Comparison of ENCODE assay signal across 23 mouse cellular contexts in the genomic region with DNA sequence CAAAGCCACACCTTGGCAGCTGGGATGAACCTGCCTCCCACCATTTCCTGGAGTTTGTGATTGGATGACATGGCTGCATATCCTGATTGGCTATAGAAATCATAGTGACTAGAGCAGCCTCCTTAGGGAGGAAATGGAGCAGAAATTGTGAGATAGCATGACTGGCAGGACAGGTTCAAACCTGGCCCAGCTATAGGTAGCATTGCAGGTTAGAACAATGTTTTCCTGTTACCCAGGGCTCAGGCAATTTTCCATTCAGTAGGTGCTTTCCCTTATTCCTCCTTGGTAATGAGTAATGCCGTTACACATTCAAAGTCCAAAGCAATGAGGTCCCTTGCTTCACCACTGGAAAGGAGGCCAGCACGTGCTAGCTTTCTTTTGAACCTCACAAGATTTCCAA. TPM values are rescaled to one million over a fixed set of nuclear protein-coding genes. Genes with fewer than 3 reads are reported as not detected.
A peak's percentile ranks its signal among the peaks of the same experiment; 100 is the strongest.
DNase-seq lines count a peak whose midpoint lies in the region; ATAC-seq and TF ChIP-seq lines count a peak whose summit lies in the region.
"Had no signal": no experiment of that assay in that cellular context is flagged by ENCODE, and none has a peak within 500 bp of the region (broad histone marks: within the 10 kb centered on the region; RNA-seq: fewer than 3 reads in every experiment).

No protein-coding gene starts in this region.

- DNase-seq in kidney, postnatal 36 days, result peak; percentile 6 to 18
- DNase-seq in kidney, postnatal 14 days, result no peak
- DNase-seq in layer of hippocampus, adult 9-10 months (ENCODE audit: low spot score), result no peak
- no peak for DNase-seq in limb, embryonic 10.5 days (ENCODE audit: low spot score)
- DNase-seq: adrenal gland, adult 2 months; adrenal gland, postnatal 14 days; B cell, adult 2 months; cerebellum, adult 11 months; cerebellum, adult 2 months; cerebellum, adult 9-11 months; cerebellum, postnatal 25 days; gastrocnemius, postnatal 25 days; heart, adult 2 months had no signal

- no peaks in the 10 kb centered on the region for H3K4me1 ChIP-seq in intestine, embryonic 16.5 days (ENCODE audit: control insufficient read depth, insufficient read depth, low read length)
- no peaks in the 10 kb centered on the region for H3K4me1 ChIP-seq in intestine, embryonic 15.5 days (replicated peaks)
- H3K4me1 ChIP-seq in intestine, postnatal 0 days (replicated peaks; ENCODE audit: control insufficient read depth, insufficient read depth, low read length), result no peaks in the 10 kb centered on the region
- H3K4me1 ChIP-seq in limb, embryonic 10.5 days, result no peaks in the 10 kb centered on the region
- H3K4me1 ChIP-seq: embryonic facial prominence, embryonic 13.5 days; forebrain, embryonic 12.5 days; forebrain, embryonic 15.5 days; heart, embryonic 10.5 days; heart, embryonic 13.5 days; hindbrain, embryonic 12.5 days; hindbrain, embryonic 15.5 days had no signal

- H3K27me3 ChIP-seq in intestine, embryonic 16.5 days (replicated peaks; ENCODE audit: control insufficient read depth, insufficient read depth, low read length), result no peaks in the 10 kb centered on the region
- no peaks in the 10 kb centered on the region for H3K27me3 ChIP-seq in intestine, embryonic 15.5 days (replicated peaks)
- H3K27me3 ChIP-seq in intestine, postnatal 0 days (replicated peaks; ENCODE audit: control insufficient read depth, insufficient read depth, low read length), result no peaks in the 10 kb centered on the region
- no peaks in the 10 kb centered on the region for H3K27me3 ChIP-seq in limb, embryonic 10.5 days (ENCODE audit: low read depth, poor library complexity, severe bottlenecking)
- H3K27me3 ChIP-seq: embryonic facial prominence, embryonic 13.5 days; forebrain, embryonic 12.5 days; forebrain, embryonic 15.5 days; heart, embryonic 13.5 days; hindbrain, embryonic 12.5 days; hindbrain, embryonic 15.5 days had no signal

- no peak for TF ChIP-seq CTCF in intestine, postnatal 0 days (IDR thresholded peaks at IDR 0.05; ENCODE audit: low read depth)

- no peaks in the 10 kb centered on the region for H3K9me3 ChIP-seq in intestine, embryonic 16.5 days (ENCODE audit: control insufficient read depth, low read length)
- H3K9me3 ChIP-seq in intestine, embryonic 15.5 days, result no peaks in the 10 kb centered on the region
- H3K9me3 ChIP-seq in intestine, postnatal 0 days (ENCODE audit: control insufficient read depth), result peaks cover under 1% of the 10 kb centered on the region; the same call in 1 of the 2 replicates
- no peaks in the 10 kb centered on the region; the same call in 1 of the 2 replicates for H3K9me3 ChIP-seq in limb, embryonic 10.5 days (replicated peaks)

- no peak overlapping the region for H3K27ac ChIP-seq in intestine, embryonic 16.5 days (ENCODE audit: low read length)
- H3K27ac ChIP-seq in intestine, embryonic 15.5 days, result no peak overlapping the region
- no peak overlapping the region for H3K27ac ChIP-seq in intestine, postnatal 0 days (ENCODE audit: low read depth, low read length)
- H3K27ac ChIP-seq in limb, embryonic 10.5 days, result no peak overlapping the region
- H3K27ac ChIP-seq: embryonic facial prominence, embryonic 13.5 days; forebrain, embryonic 12.5 days; forebrain, embryonic 15.5 days; heart, adult 2 months; heart, embryonic 10.5 days; heart, embryonic 13.5 days; hindbrain, embryonic 12.5 days; hindbrain, embryonic 15.5 days had no signal

- no peak overlapping the region for H3K4me3 ChIP-seq in intestine, embryonic 16.5 days (ENCODE audit: low read length)
- no peak overlapping the region for H3K4me3 ChIP-seq in intestine, embryonic 15.5 days (replicated peaks)
- no peak overlapping the region for H3K4me3 ChIP-seq in intestine, postnatal 0 days (ENCODE audit: low read depth, low read length)
- no peak overlapping the region for H3K4me3 ChIP-seq in limb, embryonic 10.5 days
- H3K4me3 ChIP-seq: embryonic facial prominence, embryonic 13.5 days; forebrain, embryonic 12.5 days; forebrain, embryonic 15.5 days; heart, adult 2 months; heart, embryonic 10.5 days; heart, embryonic 13.5 days; hindbrain, embryonic 12.5 days; hindbrain, embryonic 15.5 days had no signal

- H3K36me3 ChIP-seq in intestine, embryonic 16.5 days (ENCODE audit: control insufficient read depth, insufficient read depth, low read length), result peaks cover 6% of the 10 kb centered on the region
- H3K36me3 ChIP-seq in intestine, embryonic 15.5 days, result peaks cover 7% of the 10 kb centered on the region
- H3K36me3 ChIP-seq in intestine, postnatal 0 days (ENCODE audit: control insufficient read depth, insufficient read depth), result peaks cover 20% of the 10 kb centered on the region
- peaks cover 29% of the 10 kb centered on the region for H3K36me3 ChIP-seq in limb, embryonic 10.5 days

- ATAC-seq in intestine, embryonic 16.5 days, result peak; percentile 52
- ATAC-seq in intestine, embryonic 15.5 days, result no peak
- peak; percentile 87 for ATAC-seq in intestine, postnatal 0 days
- ATAC-seq: forebrain, embryonic 15.5 days had no signal

- 83% methylated on average over 2 of the region's 2 CpGs for WGBS in intestine, embryonic 16.5 days
- 88% methylated on average over 2 of the region's 2 CpGs for WGBS in intestine, embryonic 15.5 days
- WGBS in intestine, postnatal 0 days, result 51% methylated on average over 2 of the region's 2 CpGs
- 91% methylated on average over 2 of the region's 2 CpGs for WGBS in limb, embryonic 10.5 days

- no peak overlapping the region for H3K4me2 ChIP-seq in intestine, embryonic 16.5 days (ENCODE audit: low read depth, low read length)
- H3K4me2 ChIP-seq in intestine, embryonic 15.5 days (replicated peaks), result no peak overlapping the region
- H3K4me2 ChIP-seq in intestine, postnatal 0 days (replicated peaks; ENCODE audit: low read depth), result no peak overlapping the region
- H3K4me2 ChIP-seq: embryonic facial prominence, embryonic 13.5 days; forebrain, embryonic 12.5 days; forebrain, embryonic 15.5 days; heart, embryonic 13.5 days; hindbrain, embryonic 12.5 days; hindbrain, embryonic 15.5 days had no signal

- no peak overlapping the region for H3K9ac ChIP-seq in intestine, embryonic 16.5 days (ENCODE audit: low read depth, low read length)
- no peak overlapping the region for H3K9ac ChIP-seq in intestine, embryonic 15.5 days
- H3K9ac ChIP-seq in intestine, postnatal 0 days (ENCODE audit: low read depth, low read length), result no peak overlapping the region
- H3K9ac ChIP-seq: embryonic facial prominence, embryonic 13.5 days; forebrain, embryonic 12.5 days; forebrain, embryonic 15.5 days; heart, embryonic 13.5 days; hindbrain, embryonic 12.5 days; hindbrain, embryonic 15.5 days had no signal

RNA-seq across cellular contexts. Expression of gene Zfp619, which starts 38.6 kb away (rescaled TPM):
- 0.81 and 0.95 TPM in 2 replicates for polyA plus RNA-seq in intestine, embryonic 16.5 days (2015; fragmentation: Nextera tagmentation; extraction: Ambion mirVana)
- polyA plus RNA-seq in intestine, embryonic 15.5 days (2015; fragmentation: Nextera tagmentation; extraction: Ambion mirVana), result 0.97 and 1.2 TPM in 2 replicates
- polyA plus RNA-seq in intestine, postnatal 0 days (2015; fragmentation: Nextera tagmentation; extraction: Ambion mirVana), result 0.43 and 0.48 TPM in 2 replicates
- polyA plus RNA-seq in limb, embryonic 10.5 days (2016; fragmentation: Nextera tagmentation; extraction: Ambion mirVana), result 1.8 and 2.5 TPM in 2 replicates

Comparison
In these comparisons a context has a peak if more than half of its experiments do, and no peak if none do; other contexts are left out.
1. DNase-seq: peak in kidney, postnatal 36 days (2 of 2); none in kidney, postnatal 14 days (single experiment), layer of hippocampus, adult 9-10 months (single experiment) and limb, embryonic 10.5 days (single experiment).